Mouse (Mus musculus): Measurements from ENCODE around the gene Bhlha15. TPM values are rescaled to one million over a fixed set of nuclear protein-coding genes. Genes with fewer than 3 reads are reported as not detected.
A peak's percentile ranks its signal among the peaks of the same experiment; 100 is the strongest.

Bhlha15 gene
- polyA plus RNA-seq, 1 experiment from 2014 or later, result 0.05 TPM

DNA sequence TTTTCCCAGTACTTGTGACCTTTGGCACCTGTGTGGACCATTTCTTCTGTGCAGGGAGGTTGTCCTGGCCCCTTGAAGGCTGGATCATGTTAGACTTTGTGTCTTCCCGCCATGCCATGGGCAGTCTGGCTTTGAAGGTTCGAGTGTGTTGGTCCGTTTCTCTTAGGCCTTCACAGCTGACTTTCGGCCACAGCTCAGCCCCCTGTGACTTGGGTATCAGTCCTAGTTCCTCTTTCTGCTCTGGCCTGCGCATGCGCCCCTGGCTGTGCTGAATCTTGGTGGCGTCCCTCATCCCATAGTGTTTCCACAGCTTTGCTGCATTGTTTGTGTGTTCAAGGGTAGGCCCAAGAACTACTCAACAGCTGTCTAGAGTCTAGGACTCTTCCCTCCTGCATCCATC, 8.8 kb upstream of the Bhlha15 start:
- Histone ChIP-seq H3K27me3 (ENCODE audit: control insufficient read depth, insufficient read depth, low read length) (no peaks in the 10 kb centered on the region), H3K4me3 (ENCODE audit: control insufficient read depth in 1 of 2, insufficient read depth in 1 of 2, low read depth in 1 of 2, low read length in 2 of 2) (no peak overlapping the region), H3K36me3 (ENCODE audit: control insufficient read depth, insufficient read depth, low read length) (peaks cover 37% of the 10 kb centered on the region), H3K27ac (replicated peaks in 1 of 2; ENCODE audit: control insufficient read depth in 1 of 2, insufficient read depth in 1 of 2, low read depth in 2 of 2, low read length in 2 of 2) (no peak overlapping the region), H3K4me1 (ENCODE audit: control insufficient read depth in 2 of 2, insufficient read depth in 2 of 2, low read length in 2 of 2) (peaks cover 9 to 11% of the 10 kb centered on the region in 2 experiments), H3K9me3 (ENCODE audit: control insufficient read depth, low read length) (no peaks in the 10 kb centered on the region), H3K4me2 (ENCODE audit: low read length) (no peak overlapping the region), H3K9ac (ENCODE audit: low read length) (no peak overlapping the region)
- WGBS, result 91% methylated on average over 7 of the region's 7 CpGs
- ATAC-seq (ENCODE audit: insufficient number of reproducible peaks, insufficient read depth, low FRiP score, low read depth), result no peak

DNA sequence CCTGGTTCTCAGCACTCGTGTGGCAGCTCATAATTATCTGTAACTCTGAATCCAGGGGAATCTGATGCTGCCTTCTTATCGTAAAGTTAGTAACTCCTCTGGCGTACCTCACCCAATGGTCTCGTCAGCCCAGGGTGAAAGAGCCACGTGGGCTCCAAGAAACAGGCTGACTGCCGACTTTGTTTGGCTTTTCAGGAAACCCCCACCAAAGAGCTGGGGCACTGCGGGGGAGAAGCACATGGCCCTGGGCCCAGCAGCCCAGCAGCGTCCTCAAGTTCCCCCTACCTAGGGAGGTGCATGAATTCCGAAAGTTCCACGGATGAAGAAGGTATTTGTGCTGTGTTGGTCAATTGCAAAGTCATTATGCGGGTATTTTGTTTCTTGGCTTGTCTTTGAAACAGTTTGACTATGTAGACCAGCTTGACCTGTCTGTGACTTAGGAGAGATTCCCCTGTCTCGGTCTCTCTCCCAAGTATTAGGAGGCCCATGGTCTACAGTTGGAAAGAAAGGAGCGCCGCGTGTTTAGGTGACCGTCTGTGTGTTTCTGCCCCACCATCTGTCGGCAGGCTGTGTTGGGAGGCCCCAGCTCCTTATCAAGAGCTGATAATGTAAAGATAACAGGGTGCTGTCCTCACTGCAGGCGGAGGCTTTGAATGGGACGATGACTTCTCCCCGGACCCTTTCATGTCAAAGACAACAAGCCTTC, 7.4 kb upstream of the Bhlha15 start:
- Histone ChIP-seq H3K4me3 (ENCODE audit: control insufficient read depth in 1 of 2, insufficient read depth in 1 of 2, low read depth in 1 of 2, low read length in 2 of 2) (no peak overlapping the region), H3K27ac (replicated peaks in 1 of 2; ENCODE audit: control insufficient read depth in 1 of 2, insufficient read depth in 1 of 2, low read depth in 2 of 2, low read length in 2 of 2) (no peak overlapping the region), H3K9ac (ENCODE audit: low read length) (peak overlapping the region; percentile 21; the same call in 1 of the 2 replicates), H3K4me1 (ENCODE audit: control insufficient read depth in 2 of 2, insufficient read depth in 2 of 2, low read length in 2 of 2) (peaks cover 9 to 11% of the 10 kb centered on the region in 2 experiments), H3K9me3 (ENCODE audit: control insufficient read depth, low read length) (no peaks in the 10 kb centered on the region), H3K4me2 (ENCODE audit: low read length) (peak overlapping the region; percentile 39), H3K27me3 (ENCODE audit: control insufficient read depth, insufficient read depth, low read length) (no peaks in the 10 kb centered on the region), H3K36me3 (ENCODE audit: control insufficient read depth, insufficient read depth, low read length) (peaks cover 32% of the 10 kb centered on the region)
- 19% methylated on average over 20 of the region's 20 CpGs for WGBS
- no peak for ATAC-seq (ENCODE audit: insufficient number of reproducible peaks, insufficient read depth, low FRiP score, low read depth)

DNA sequence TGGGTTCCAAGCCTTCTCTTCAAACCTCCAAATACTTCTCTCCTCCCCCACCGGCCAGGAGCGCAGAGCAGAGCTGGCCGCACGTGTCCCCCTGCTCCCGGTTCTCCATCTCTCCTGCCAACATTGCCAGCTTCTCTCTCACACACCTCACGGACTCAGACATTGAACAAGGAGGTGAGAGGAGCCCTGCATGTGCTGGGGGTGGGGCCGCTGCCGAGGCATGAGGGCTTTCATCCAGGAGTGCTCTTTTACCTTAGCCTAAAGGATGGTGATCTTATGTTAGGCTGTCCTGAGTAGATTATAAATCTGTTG, 6.9 kb upstream of the Bhlha15 start:
- no peak overlapping the region for H3K9ac ChIP-seq (ENCODE audit: low read length)

DNA sequence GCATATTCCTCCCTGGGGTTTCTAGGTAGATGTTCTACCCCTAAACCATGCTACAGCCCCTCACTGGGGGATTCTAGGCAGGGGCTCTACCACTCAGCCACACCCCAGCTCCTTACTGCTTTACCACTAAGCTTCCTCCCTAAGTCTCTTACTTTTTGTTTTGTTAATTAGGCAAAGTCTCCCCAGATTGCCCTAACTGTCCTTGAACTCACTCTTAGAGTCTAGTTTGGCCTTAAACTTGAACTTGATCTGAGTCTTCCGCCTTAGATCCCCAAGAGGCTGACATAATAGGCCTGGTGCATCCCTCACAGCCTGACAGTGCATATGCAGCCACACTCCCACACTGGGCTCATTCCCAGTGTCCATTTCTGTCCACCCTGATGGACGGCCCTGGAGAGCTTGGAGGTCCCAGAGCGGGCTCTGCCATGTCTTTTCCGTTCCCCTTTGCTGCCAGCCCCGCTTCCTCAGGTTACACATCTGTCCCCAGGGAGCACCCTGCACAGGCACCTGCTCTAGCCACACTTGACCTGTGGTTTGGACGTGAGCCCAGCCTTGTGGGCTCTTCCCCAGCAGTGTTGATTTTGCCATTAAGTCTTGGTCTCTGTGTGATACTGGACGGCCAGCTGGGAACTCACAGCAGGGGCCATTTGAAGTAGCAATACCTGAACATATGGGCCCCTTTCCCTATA, 6.3 kb upstream of the Bhlha15 start:
- no peak overlapping the region; a peak in 1 of 4 replicates for H3K4me3 ChIP-seq (ENCODE audit: control insufficient read depth in 1 of 2, insufficient read depth in 1 of 2, low read depth in 1 of 2, low read length in 2 of 2)
- H3K9me3 ChIP-seq (ENCODE audit: control insufficient read depth, low read length), result no peaks in the 10 kb centered on the region
- ATAC-seq (ENCODE audit: insufficient number of reproducible peaks, insufficient read depth, low FRiP score, low read depth), result no peak
- H3K27me3 ChIP-seq (ENCODE audit: control insufficient read depth, insufficient read depth, low read length), result no peaks in the 10 kb centered on the region
- no peak overlapping the region for H3K4me2 ChIP-seq (ENCODE audit: low read length)
- WGBS, result 82% methylated on average over 7 of the region's 7 CpGs
- H3K36me3 ChIP-seq (ENCODE audit: control insufficient read depth, insufficient read depth, low read length), result peaks cover 33% of the 10 kb centered on the region
- no peak overlapping the region for H3K27ac ChIP-seq (replicated peaks in 1 of 2; ENCODE audit: control insufficient read depth in 1 of 2, insufficient read depth in 1 of 2, low read depth in 2 of 2, low read length in 2 of 2)
- H3K9ac ChIP-seq (ENCODE audit: low read length), result no peak overlapping the region
- peaks cover 9 to 11% of the 10 kb centered on the region in 2 experiments for H3K4me1 ChIP-seq (ENCODE audit: control insufficient read depth in 2 of 2, insufficient read depth in 2 of 2, low read length in 2 of 2)

More for the DNA sequence above, 6.9 kb upstream of the Bhlha15 start:
- Histone ChIP-seq H3K27ac (replicated peaks in 1 of 2; ENCODE audit: control insufficient read depth in 1 of 2, insufficient read depth in 1 of 2, low read depth in 2 of 2, low read length in 2 of 2) (no peak overlapping the region), H3K27me3 (ENCODE audit: control insufficient read depth, insufficient read depth, low read length) (no peaks in the 10 kb centered on the region), H3K4me3 (ENCODE audit: control insufficient read depth in 1 of 2, insufficient read depth in 1 of 2, low read depth in 1 of 2, low read length in 2 of 2) (no peak overlapping the region), H3K4me1 (ENCODE audit: control insufficient read depth in 2 of 2, insufficient read depth in 2 of 2, low read length in 2 of 2) (peaks cover 9 to 11% of the 10 kb centered on the region in 2 experiments), H3K36me3 (ENCODE audit: control insufficient read depth, insufficient read depth, low read length) (peaks cover 33% of the 10 kb centered on the region), H3K4me2 (ENCODE audit: low read length) (peak overlapping the region; percentile 39; the same call in 1 of the 2 replicates), H3K9me3 (ENCODE audit: control insufficient read depth, low read length) (no peaks in the 10 kb centered on the region)
- no peak for ATAC-seq (ENCODE audit: insufficient number of reproducible peaks, insufficient read depth, low FRiP score, low read depth)
- 21% methylated on average over 8 of the region's 8 CpGs for WGBS

DNA sequence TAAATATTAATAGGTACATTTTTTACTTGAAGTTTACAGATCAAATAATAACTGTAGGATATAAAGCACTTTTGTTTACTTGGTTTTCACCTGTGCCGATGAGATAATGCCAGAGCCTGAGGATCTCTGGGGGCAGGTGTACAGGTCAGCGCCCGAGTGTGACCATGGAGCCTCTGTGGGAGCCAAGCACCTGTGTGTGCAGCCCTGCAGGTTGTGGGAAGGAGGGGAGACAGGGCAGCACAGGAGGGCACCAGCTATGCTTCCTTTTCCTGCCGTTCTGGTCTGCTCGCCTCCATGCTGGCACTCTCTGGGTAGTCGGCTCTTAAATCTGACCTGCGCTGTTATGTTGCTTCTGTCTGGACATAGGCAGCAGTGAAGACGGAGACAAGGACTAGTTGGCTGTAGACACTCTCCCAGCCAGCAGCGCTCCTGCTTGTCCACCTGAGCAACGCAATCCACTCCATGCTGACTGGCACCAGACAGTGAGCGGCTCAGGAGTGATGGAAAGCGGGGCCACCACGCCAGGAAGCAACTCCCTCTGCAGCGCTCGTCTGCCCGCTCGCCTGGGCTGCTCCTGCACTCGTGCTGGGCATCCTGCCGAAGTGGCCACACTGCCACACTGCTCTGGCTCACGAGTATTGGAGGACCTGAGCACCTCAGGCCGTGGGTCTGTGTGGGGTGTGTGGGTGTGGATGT, 5.6 kb upstream of the Bhlha15 start:
- Histone ChIP-seq H3K27ac (replicated peaks in 1 of 2; ENCODE audit: control insufficient read depth in 1 of 2, insufficient read depth in 1 of 2, low read depth in 2 of 2, low read length in 2 of 2) (no peak overlapping the region), H3K9me3 (ENCODE audit: control insufficient read depth, low read length) (no peaks in the 10 kb centered on the region), H3K4me1 (ENCODE audit: control insufficient read depth in 2 of 2, insufficient read depth in 2 of 2, low read length in 2 of 2) (peaks cover 14 to 16% of the 10 kb centered on the region in 2 experiments), H3K4me2 (ENCODE audit: low read length) (no peak overlapping the region), H3K36me3 (ENCODE audit: control insufficient read depth, insufficient read depth, low read length) (peaks cover 31% of the 10 kb centered on the region), H3K9ac (ENCODE audit: low read length) (no peak overlapping the region), H3K4me3 (ENCODE audit: control insufficient read depth in 1 of 2, insufficient read depth in 1 of 2, low read depth in 1 of 2, low read length in 2 of 2) (no peak overlapping the region), H3K27me3 (ENCODE audit: control insufficient read depth, insufficient read depth, low read length) (no peaks in the 10 kb centered on the region)
- no peak for ATAC-seq (ENCODE audit: insufficient number of reproducible peaks, insufficient read depth, low FRiP score, low read depth)
- WGBS, result 92% methylated on average over 21 of the region's 21 CpGs

DNA sequence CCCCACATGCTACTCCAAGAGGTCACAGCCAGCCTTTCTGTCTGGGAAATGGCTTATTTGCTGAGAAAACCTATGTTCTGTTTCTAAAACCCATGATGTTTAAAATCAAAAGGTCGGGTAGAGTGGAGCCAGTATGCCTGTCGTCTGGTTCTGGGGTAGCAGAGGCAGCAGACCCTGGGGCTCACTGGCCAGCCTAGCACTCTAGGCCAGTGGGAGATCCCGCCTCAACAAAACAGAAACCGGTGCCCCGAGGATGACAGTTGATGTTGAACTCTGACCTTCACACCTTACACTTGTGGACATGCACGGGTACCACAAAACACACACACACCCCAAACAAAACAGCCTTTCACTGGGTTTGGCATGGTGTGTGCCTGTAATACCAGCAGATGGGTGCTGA, 1.7 kb upstream of the Bhlha15 start:
- H3K9me3 ChIP-seq (ENCODE audit: control insufficient read depth, low read length), result no peaks in the 10 kb centered on the region
- no peak for ATAC-seq (ENCODE audit: insufficient number of reproducible peaks, insufficient read depth, low FRiP score, low read depth)
- 80% methylated on average over 6 of the region's 6 CpGs for WGBS
- no peak overlapping the region for H3K4me3 ChIP-seq (ENCODE audit: control insufficient read depth in 1 of 2, insufficient read depth in 1 of 2, low read depth in 1 of 2, low read length in 2 of 2)
- H3K4me1 ChIP-seq (ENCODE audit: control insufficient read depth in 2 of 2, insufficient read depth in 2 of 2, low read length in 2 of 2), result peaks cover 8 to 20% of the 10 kb centered on the region in 2 experiments
- H3K27ac ChIP-seq (replicated peaks in 1 of 2; ENCODE audit: control insufficient read depth in 1 of 2, insufficient read depth in 1 of 2, low read depth in 2 of 2, low read length in 2 of 2), result no peak overlapping the region
- peaks cover 29% of the 10 kb centered on the region for H3K36me3 ChIP-seq (ENCODE audit: control insufficient read depth, insufficient read depth, low read length)
- no peaks in the 10 kb centered on the region for H3K27me3 ChIP-seq (ENCODE audit: control insufficient read depth, insufficient read depth, low read length)
- no peak overlapping the region for H3K4me2 ChIP-seq (ENCODE audit: low read length)
- H3K9ac ChIP-seq (ENCODE audit: low read length), result no peak overlapping the region

DNA sequence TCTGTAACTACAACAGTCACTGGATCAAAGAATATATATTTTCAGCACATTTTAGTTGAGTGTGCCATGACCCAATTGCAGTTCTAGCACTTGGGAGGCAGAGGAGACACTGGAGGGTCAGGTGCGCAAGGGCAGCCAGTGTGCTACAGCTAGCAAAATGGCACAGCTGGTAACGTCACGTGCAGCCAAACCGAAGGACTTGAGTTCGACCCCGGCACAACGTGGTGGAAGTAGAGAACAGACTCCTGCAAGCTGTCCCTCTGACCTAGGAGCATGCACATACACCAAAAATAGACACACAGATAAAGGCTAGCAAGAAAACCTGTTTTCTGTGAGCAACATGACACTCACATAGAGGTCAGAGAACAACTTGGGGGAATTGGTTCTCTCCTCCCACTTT, 759 bp upstream of the Bhlha15 start:
- WGBS, result 28% methylated on average over 7 of the region's 7 CpGs
- H3K4me3 ChIP-seq (ENCODE audit: control insufficient read depth in 1 of 2, insufficient read depth in 1 of 2, low read depth in 1 of 2, low read length in 2 of 2), result peak overlapping the region in 1 of 2 experiments; percentile 33; a peak in 1 of 4 replicates
- H3K27ac ChIP-seq (replicated peaks in 1 of 2; ENCODE audit: control insufficient read depth in 1 of 2, insufficient read depth in 1 of 2, low read depth in 2 of 2, low read length in 2 of 2), result no peak overlapping the region
- no peaks in the 10 kb centered on the region for H3K27me3 ChIP-seq (ENCODE audit: control insufficient read depth, insufficient read depth, low read length)
- peak overlapping the region; percentile 39; the same call in 1 of the 2 replicates for H3K9ac ChIP-seq (ENCODE audit: low read length)
- H3K36me3 ChIP-seq (ENCODE audit: control insufficient read depth, insufficient read depth, low read length), result peaks cover 22% of the 10 kb centered on the region
- H3K9me3 ChIP-seq (ENCODE audit: control insufficient read depth, low read length), result no peaks in the 10 kb centered on the region
- H3K4me1 ChIP-seq (ENCODE audit: control insufficient read depth in 2 of 2, insufficient read depth in 2 of 2, low read length in 2 of 2), result peaks cover 8 to 20% of the 10 kb centered on the region in 2 experiments
- no peak for ATAC-seq (ENCODE audit: insufficient number of reproducible peaks, insufficient read depth, low FRiP score, low read depth)
- peak overlapping the region; percentile 73 for H3K4me2 ChIP-seq (ENCODE audit: low read length)

Measured in heart, embryonic 14.5 days (tissue).